17 mouse cellular contexts compared by ENCODE assay signal in the genomic region with DNA sequence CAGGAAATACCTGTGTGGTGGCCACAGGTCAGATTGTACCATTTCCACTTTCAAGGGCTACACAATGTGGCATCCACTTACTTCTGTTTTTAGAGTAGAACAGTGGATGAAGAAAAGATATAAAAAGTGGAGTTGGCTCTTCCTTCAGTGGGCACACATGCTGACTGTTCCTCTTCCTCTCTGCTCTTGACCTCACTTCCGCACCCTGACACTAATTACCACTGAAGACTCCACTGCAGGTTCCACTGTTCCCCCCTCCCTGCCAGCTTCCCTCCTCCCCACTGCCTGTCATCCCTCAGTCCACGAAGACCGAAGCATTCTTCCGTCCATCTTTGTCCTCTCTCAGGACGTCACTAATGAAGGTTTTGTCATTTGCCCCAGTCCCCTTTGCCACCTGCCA. TPM values are rescaled to one million over a fixed set of nuclear protein-coding genes. Genes with fewer than 3 reads are reported as not detected.
DNase-seq lines count a peak whose midpoint lies in the region; ATAC-seq lines count a peak whose summit lies in the region.
"Had no signal": no experiment of that assay in that cellular context is flagged by ENCODE, and none has a peak within 500 bp of the region (broad histone marks: within the 10 kb centered on the region; RNA-seq: fewer than 3 reads in every experiment).

No protein-coding gene starts in this region.

- no peak for DNase-seq in ovary, postnatal 36 days (ENCODE audit: low spot score)
- no peak for DNase-seq in ovary, postnatal 14 days (ENCODE audit: low spot score)
- DNase-seq: adrenal gland, adult 2 months; adrenal gland, postnatal 10 days; adrenal gland, postnatal 25 days; B cell, adult 2 months; cerebellum, adult 11 months; cerebellum, adult 18-20 months; cerebellum, adult 8-10 months; cerebellum, adult 9-11 months; cerebellum, postnatal 14 days; cerebellum, postnatal 36 days; forebrain, postnatal 0 days had no signal

- ATAC-seq in common myeloid progenitor, adult 5-6 weeks (replicated peaks; ENCODE audit: low read depth, poor library complexity, severe bottlenecking), result peak; percentile 68; the same call in 1 of the 2 replicates
- ATAC-seq in hematopoietic stem cell, adult 5-6 weeks (replicated peaks in 1 of 2; ENCODE audit: insufficient read depth in 1 of 2, low FRiP score in 2 of 2, low TSS enrichment in 1 of 2, low read depth in 1 of 2, poor library complexity in 2 of 2, severe bottlenecking in 2 of 2), result peak; percentile 32 to 59; a peak in 3 of 4 replicates
- peak; percentile 63 for ATAC-seq in megakaryocyte progenitor cell, adult 5-6 weeks (replicated peaks; ENCODE audit: poor library complexity)
- ATAC-seq: forebrain, embryonic 15.5 days; forebrain, postnatal 0 days had no signal

RNA-seq across cellular contexts. Expression of a gene that starts 45.4 kb away (rescaled TPM):
- 29.2 and 34.1 TPM in 2 replicates for total RNA-seq in common myeloid progenitor, adult 5-6 weeks (2017)
- total RNA-seq in hematopoietic stem cell, adult 5-6 weeks (2017), result 27.5 and 30.4 TPM in 2 replicates
- 38.0 and 38.6 TPM in 2 replicates for total RNA-seq in megakaryocyte progenitor cell, adult 5-6 weeks (2015)
- 12.8 and 16.1 TPM in 2 replicates for total RNA-seq in megakaryocyte progenitor cell, adult 5-6 weeks (2017)
